Mouse (Mus musculus) E14TG2a.4 (cell line): Measurements from ENCODE around the gene Tmem107.
A peak's percentile ranks its signal among the peaks of the same experiment; 100 is the strongest.

ENCODE experiments used
- H3K27me3 ChIP-seq: 2 replicates; pipeline ENCODE4 v1.6.1; 2014; ENCODE audit warnings: low read length, control low read depth; ENCODE audit not compliant: insufficient read depth
- H3K36me3 ChIP-seq: 2 replicates; pipeline ENCODE4 v1.6.1; 2014; ENCODE audit warnings: low read length, control low read depth; ENCODE audit not compliant: insufficient read depth
- H3K4me1 ChIP-seq: replicated peaks from 2 replicates; pipeline ENCODE4 v1.6.1; 2014; ENCODE audit warnings: low read depth, low read length, control low read depth
- H3K4me3 ChIP-seq: replicated peaks from 2 replicates; pipeline ENCODE4 v1.5.1; 2014; ENCODE audit warnings: mild to moderate bottlenecking, low read length
- H3K9me3 ChIP-seq: 2 replicates; pipeline ENCODE4 v1.6.1; 2014; ENCODE audit warnings: low read length, control low read depth
- CTCF ChIP-seq: conservative IDR thresholded peaks from 2 replicates; pipeline ENCODE4 v1.5.1; 2014; ENCODE audit warnings: low read length
- NANOG ChIP-seq: IDR thresholded peaks from 2 replicates; pipeline ENCODE4 v1.6.1; 2014; ENCODE audit warnings: borderline replicate concordance, low read length, mixed read lengths
- POU5F1 ChIP-seq: IDR thresholded peaks from 2 replicates; pipeline ENCODE4 v1.6.1; 2014; ENCODE audit warnings: low read length, borderline replicate concordance

Tmem107 gene

DNA sequence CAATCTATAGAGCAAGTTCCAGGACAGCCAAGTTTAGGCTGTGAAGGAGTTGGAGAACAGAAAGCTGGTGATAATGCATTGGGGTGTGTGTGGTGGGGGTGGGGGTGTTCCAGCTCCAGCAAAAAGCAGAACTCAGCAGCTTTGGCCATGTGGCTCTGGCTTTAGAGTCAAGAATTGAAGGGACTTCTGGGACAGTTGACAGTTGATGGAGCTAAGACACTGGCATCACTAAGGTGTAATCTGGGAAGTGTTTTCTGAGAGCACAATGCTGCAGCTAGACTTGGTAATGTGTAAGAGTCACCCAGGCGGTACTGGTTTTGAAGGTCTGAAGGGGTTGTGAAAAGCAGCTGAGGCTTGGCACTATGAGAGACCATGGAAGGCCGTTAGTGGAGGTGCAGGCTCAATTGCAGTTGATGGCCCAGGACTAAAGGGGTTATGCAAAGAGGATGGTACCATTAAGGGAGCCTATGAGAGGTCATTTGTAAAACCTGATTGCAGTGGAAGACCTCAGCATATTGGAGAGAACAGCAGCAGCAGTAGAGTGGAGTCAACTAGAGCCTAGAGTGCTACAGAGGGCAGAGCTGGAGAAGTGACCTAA lies 17.7 kb upstream of the Tmem107 start:
- Histone ChIP-seq H3K9me3 (no peaks in the 10 kb centered on the region), H3K27me3 (no peaks in the 10 kb centered on the region), H3K4me1 (peaks cover 55% of the 10 kb centered on the region), H3K4me3 (no peak overlapping the region), H3K36me3 (peaks cover 41% of the 10 kb centered on the region)
- TF ChIP-seq CTCF (no peak), POU5F1 (no peak), NANOG (no peak)

DNA sequence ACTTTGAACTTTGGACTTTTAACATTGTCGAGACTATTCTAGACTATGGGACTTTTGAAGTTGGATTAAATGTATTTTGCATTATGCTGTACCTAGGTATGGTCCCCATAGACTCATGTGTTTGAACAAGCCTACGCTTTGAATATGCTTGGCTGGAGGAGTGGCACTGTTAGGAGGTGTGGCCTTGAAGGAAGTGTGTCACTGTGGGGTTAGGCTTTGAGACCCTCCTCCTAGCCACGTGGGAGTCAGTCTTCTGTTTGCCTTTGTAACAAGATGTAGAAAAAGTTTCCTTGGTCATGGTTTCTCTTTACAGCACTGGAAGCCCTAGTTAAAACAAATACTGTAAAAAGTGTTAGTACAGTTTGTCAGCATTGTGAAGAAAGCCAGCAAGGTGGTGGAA lies 16.8 kb upstream of the Tmem107 start:
- TF ChIP-seq POU5F1 (no peak), CTCF (no peak), NANOG (no peak)
- no peak overlapping the region for H3K4me3 ChIP-seq
- H3K36me3 ChIP-seq, result peaks cover 32% of the 10 kb centered on the region
- no peaks in the 10 kb centered on the region for H3K9me3 ChIP-seq
- peaks cover 55% of the 10 kb centered on the region for H3K4me1 ChIP-seq
- H3K27me3 ChIP-seq, result no peaks in the 10 kb centered on the region

DNA sequence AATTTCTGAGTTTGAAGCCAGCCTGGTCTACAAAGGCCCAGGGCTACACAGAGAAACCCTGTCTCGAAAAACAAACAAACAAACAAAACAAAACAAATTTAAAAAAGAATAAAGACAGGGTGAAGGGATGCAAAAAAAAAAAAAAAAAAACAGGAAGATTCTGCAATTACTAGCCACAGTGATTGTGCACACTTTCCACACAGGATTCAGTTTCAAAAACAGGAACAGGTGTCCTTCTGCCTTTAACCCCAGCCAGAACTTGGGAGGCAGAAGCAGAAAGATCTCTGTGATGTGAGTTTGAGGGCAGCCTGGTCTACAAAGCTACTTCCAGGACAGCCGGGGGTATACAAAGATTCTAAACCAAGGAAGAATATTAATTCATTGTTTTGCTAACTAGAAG lies 12.3 kb upstream of the Tmem107 start:
- H3K4me1 ChIP-seq, result peaks cover 46% of the 10 kb centered on the region

DNA sequence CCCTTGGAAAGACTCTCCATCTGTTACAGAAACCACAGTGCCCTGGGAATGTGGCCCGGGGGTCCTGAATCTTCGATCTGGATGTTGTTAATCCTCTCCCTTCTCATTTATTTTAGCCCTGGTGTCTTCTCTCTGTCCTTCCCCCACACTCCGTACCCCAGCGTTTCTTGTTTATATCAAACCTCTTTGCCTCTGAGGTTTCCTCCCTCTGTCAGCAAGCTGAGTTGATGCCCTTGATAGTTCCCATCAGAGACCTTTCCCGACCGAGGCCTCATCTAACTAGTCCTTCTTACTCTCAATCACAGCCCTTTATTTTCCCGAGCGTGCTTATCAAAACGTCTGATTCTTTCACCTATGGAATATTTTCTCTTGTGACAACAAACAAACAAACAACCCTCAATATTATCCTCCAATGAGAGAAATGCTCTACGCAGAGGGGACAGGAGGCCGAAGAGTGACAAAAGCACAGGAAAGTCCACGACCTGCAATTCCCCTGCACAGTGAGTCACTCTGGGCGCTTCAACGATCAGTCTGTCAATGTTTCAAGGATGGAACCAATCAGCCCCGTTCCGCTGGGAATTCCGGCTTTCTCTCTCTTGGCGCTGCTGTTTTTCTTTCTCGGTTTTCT lies 11.8 kb upstream of the Tmem107 start:
- no peaks in the 10 kb centered on the region for H3K9me3 ChIP-seq
- H3K27me3 ChIP-seq, result peaks cover 15% of the 10 kb centered on the region
- TF ChIP-seq NANOG (no peak), CTCF (no peak), POU5F1 (no peak)
- H3K36me3 ChIP-seq, result no peaks in the 10 kb centered on the region
- peak overlapping the region; percentile 99 for H3K4me3 ChIP-seq
- H3K4me1 ChIP-seq, result peaks cover 40% of the 10 kb centered on the region

More for the DNA sequence above, 12.3 kb upstream of the Tmem107 start:
- Histone ChIP-seq H3K27me3 (peaks cover 15% of the 10 kb centered on the region), H3K36me3 (no peaks in the 10 kb centered on the region), H3K4me3 (peak overlapping the region; percentile 99), H3K9me3 (no peaks in the 10 kb centered on the region)
- TF ChIP-seq POU5F1 (no peak), CTCF (no peak), NANOG (no peak)

DNA sequence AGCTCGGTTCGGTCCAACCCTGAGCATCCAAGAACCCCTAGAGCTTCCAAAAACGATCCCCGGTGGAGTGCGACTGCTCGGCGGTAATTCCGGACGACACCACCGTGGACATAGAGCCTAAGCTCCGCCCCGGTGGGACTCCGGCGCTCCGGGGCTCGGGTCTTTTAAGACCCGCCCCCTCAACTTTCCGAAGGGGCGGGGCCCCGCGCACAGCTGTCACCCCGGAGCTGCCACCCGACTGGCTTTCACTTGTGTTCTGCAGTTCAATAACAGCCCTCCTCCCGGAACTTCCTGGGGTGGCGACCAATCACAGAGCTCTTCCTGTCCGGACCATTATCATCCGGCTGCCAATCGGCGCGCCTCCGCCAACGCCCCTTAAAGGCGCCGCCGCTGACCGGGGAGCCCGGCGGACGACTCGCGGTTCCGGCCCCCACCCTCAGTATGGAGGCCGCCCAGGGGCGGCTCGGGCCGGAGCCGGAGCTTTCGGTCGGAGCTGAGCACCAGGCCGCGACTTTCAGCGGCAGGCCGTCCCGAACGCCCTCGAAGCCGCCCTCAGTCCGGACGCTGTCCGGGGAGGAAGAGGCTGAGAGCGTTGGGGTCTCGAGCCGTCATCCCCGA lies 11.1 kb upstream of the Tmem107 start, which contains the start of gene Borcs6:
TSS of gene Borcs6 (plus strand) at position 361 of the 618 bp plus-strand sequence.
- TF ChIP-seq NANOG (no peak), POU5F1 (no peak), CTCF (no peak)
- H3K4me3 ChIP-seq, result peak within 1 kb of the TSS; percentile 99
- peaks cover 15% of the 10 kb centered on the region for H3K27me3 ChIP-seq
- no peaks in the 10 kb centered on the region for H3K36me3 ChIP-seq
- H3K4me1 ChIP-seq, result peaks cover 40% of the 10 kb centered on the region
- no peaks in the 10 kb centered on the region for H3K9me3 ChIP-seq

DNA sequence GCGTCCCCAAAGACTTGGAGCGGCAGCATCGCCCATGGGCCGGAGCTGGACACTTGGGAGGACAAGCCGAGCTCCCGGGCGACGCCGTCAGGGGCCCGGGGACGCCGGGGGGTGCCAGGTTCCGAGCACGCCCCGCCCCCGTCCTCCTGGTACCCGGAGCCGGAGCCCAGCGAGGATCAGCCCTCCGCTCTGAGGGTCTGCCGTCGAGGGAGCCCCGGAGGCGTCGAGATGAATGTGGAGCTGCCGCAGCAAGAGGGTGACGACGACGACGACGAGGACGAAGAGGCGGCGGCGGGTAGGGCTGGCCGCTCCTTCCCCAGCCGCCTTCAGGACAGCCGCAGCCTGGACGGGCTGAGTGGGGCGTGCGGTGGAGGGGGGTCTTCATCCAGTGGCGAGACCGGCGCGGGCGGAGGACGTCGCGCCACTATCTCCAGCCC lies 10.6 kb upstream of the Tmem107 start:
- Histone ChIP-seq H3K27me3 (peaks cover 15% of the 10 kb centered on the region), H3K36me3 (no peaks in the 10 kb centered on the region), H3K4me3 (peak overlapping the region; percentile 99), H3K9me3 (no peaks in the 10 kb centered on the region), H3K4me1 (peaks cover 42% of the 10 kb centered on the region)
- TF ChIP-seq NANOG (no peak), POU5F1 (no peak), CTCF (no peak)

DNA sequence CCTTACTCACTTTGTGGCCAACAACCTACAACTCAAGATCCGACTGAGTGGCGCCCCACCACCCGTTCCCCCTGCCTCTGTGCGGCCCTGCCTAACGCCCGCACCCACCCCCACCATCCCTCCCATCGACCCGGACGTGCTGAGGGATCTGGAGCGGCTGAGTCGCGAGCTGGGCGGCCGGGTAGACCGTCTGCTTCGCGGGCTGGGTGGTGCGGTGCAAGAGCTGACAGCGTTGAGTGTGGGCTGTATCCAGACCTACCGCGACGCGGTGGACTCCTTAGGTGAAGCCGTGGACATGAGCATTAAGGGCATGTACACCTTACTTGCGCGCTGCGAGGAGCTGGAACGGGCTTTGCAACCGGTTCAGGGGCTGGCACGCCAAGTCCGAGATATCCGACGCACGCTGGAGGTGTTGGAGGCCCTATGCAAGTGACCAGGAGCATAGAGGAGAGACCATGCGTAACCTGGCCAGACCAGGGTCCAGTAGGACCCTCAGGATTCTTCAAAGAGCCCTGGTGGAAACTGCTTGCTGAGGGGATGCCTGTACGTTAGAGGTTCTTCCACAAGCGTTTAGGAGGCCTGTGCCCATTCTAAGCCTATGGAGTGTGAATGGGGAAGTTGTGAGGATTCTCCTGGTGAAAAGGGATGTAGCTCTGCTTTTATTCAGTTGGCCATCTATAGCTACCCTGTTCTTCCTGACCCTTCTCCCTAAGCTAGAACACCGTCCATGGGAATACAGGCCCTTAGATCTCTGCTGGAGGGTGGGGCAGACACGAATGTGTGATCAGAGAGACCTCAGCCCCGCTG lies 10.0 kb upstream of the Tmem107 start:
- TF ChIP-seq CTCF (no peak), NANOG (no peak), POU5F1 (no peak)
- no peaks in the 10 kb centered on the region for H3K36me3 ChIP-seq
- peaks cover 15% of the 10 kb centered on the region for H3K27me3 ChIP-seq
- no peaks in the 10 kb centered on the region for H3K9me3 ChIP-seq
- peak overlapping the region; percentile 99 for H3K4me3 ChIP-seq
- peaks cover 48% of the 10 kb centered on the region for H3K4me1 ChIP-seq
